Mouse (Mus musculus) granulocyte monocyte progenitor cell, adult 5-6 weeks (primary cell): ENCODE data around the gene Ptprd. TPM values are rescaled to one million over a fixed set of nuclear protein-coding genes. Genes with fewer than 3 reads are reported as not detected.
"Not testable (repeated sequence)": the region's sequence is repeated elsewhere in the genome, so short reads cannot be mapped to it uniquely, and the experiment has no call there.

Experiments
- ATAC-seq: replicated peaks from 2 replicates; pipeline ENCODE4 v1.8.0; 2016; ENCODE audit warnings: mild to moderate bottlenecking, moderate TSS enrichment, inconsistent platforms; ENCODE audit not compliant: poor library complexity, severe bottlenecking
- total RNA-seq, 2 experiments: library from RNA; stranded (forward) in 1 of 2; stranded (reverse) in 1 of 2; fragments of 200-712, 200-1000 nt in 1 of 2; fragments of >200 nt in 1 of 2; fragmentation: Nextera tagmentation in 1 of 2; gene quantifications; 2 replicates each; pipeline ENCODE4 v1.2.3; 2014 to 2017

The Ptprd gene
- total RNA-seq, 2 experiments from 2014 or later = not detected

DNA sequence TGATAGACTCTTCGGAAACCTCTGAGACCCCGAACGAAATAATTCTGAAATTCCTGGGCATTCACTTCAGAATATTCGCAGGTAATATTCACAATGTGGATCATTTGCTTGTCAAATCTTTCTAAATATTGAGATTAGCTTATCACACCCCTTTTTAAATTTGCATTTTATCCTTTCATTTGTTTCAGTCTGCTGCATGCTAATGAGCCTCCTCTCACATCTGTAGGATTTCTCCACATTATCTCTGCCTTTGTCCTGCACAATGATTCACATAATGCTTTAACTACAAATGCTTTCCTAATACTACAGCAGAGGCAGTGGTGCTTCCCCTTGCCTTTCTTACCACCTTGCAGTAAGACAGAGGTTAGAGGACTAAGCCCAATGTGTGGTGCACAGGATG, 229.7 kb downstream of the Ptprd start:
- ATAC-seq = no peak

DNA sequence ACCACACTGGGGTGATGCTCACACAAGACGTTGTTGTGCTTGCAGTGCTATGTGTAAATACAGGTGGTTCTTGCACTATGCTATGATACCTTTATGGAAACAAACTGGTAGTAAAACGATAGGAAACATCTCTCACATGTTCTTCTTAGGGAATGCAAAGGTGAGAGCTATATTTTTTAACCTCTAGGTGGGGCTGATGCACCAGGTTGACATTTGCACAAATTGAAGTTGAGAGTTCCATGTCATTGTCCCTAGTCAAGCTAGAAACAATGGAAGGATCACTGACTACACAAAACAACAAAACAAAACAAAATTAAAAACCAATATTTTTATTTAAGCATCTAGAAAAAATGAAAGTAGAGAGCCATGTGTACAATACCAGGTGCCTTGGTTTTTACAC, 250.1 kb downstream of the Ptprd start:
- no peak for ATAC-seq

DNA sequence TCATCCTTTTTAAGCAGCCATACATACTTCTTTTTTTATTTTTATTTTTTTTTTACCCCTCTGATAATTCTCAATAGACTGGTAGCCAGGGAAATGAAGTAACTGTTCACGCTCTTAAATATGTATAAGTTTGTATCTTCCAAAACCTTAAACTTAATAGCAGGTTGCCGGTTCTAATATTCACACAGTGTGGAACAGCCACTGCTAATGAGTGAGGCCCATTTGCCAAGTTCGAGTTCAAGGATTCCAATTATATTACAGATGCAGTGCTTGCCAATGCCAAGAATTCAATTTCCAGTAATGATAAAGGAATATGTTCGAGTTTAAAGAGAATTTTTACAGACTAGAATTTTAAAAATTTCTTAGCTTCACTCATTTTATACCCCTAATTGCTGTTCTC, 322.3 kb downstream of the Ptprd start:
- no peak for ATAC-seq

DNA sequence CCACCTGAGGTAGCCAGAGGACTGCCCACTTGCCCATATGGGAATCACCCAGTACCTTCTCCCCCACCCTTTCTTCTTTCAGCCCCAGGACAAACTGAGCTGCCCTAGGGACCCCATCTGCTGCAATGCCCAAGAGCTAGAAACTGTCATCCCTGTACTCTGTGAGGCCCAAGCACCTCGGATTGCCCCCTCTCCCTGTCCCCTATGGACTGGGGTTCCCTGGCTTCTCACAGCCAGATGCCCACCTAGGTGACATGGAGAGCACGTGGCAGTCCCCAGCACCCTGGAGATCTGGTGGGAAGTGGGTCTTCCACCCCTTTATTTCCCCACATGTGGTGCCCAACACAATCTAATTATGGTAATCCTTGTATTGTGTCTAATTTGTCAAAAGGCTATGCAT, 331.5 kb downstream of the Ptprd start:
- ATAC-seq = no peak

- no peak for ATAC-seq
These were observed 350.5 kb downstream of the Ptprd start for GRCm38 (mm10) chr4:77861269-77861668.

- not testable (repeated sequence) for ATAC-seq
These were observed 414.4 kb downstream of the Ptprd start for GRCm38 (mm10) chr4:77797391-77797790.

GRCm38 (mm10) chr4:77777237-77777636, 434.5 kb downstream of the Ptprd start:
- no peak for ATAC-seq

DNA sequence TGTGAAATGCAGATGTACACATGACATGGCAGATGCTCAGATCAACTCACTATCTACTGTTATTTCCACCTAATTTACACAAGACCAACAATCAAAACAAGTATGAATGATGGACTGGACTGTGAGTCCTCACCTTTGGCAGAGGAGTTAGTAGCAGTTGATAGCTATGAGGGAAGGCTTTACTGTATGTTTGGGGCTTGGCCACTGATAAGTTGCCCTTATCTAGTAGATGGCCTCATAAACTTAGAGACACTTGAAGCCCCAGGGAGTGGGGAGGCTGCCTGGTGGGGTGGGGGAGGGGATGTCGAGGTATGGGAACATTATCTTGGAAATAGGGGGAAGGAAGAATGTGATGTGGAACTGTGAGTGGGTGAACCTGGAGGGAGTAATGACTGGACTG, 448.0 kb downstream of the Ptprd start:
- no peak for ATAC-seq

DNA sequence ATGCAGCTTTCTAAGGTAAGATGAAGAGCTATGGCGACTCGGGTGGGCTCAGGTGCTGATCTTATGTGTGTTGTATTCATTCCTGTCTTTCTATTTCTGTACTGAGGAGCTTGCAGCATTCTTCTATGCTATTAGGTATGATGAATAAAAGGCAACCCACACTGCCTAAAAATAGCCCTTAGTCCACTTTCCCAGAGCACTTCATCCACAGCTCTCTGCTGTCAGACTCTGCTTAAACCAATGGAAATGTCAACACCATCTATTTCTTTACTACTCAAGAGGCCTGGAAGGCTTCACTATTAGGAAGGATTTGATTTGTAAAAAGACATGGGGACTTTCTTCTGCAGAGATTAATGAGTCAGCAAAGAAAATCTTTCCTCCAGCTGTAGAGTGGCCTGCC, 468.4 kb downstream of the Ptprd start:
- no peak for ATAC-seq

DNA sequence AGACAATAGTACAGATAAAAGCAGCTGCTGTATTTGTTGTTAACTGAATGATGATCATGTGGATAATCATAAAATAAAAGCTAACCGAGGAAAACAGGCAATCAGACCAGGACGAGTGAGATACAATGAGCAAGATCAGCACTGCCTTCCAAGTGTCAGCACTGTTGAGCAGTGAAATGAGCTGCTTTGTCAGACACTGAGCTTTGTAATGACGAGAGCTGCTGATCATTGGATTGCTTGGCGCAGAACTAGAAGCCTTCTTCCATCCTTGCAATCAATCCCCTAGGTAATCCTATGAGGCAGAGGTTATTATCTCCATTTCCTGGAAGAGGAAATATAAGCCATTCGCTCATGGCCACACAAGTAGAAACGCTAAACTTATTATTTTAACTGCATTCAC, 489.9 kb downstream of the Ptprd start:
- ATAC-seq = no peak

- ATAC-seq = no peak
These were observed 494.0 kb downstream of the Ptprd start for GRCm38 (mm10) chr4:77717792-77718191.

DNA sequence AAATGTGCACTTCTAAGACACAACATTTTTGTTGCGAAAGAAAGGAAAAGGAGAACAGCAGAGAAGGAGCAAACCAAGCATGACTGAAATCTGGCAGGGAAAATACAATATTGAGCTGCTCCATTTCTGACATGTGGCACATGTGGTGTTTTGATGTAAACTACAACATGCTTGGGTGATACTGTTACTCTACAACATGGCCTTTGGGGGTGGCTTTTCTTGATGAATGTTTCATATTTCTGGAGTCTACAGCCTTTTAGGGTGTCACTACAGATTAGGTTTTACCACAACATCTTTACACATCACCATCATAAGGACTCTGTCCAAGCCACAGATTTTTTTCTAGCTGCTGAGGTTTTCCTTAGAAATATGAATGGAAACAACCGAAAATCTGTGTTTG, 501.5 kb downstream of the Ptprd start:
- ATAC-seq = no peak

DNA sequence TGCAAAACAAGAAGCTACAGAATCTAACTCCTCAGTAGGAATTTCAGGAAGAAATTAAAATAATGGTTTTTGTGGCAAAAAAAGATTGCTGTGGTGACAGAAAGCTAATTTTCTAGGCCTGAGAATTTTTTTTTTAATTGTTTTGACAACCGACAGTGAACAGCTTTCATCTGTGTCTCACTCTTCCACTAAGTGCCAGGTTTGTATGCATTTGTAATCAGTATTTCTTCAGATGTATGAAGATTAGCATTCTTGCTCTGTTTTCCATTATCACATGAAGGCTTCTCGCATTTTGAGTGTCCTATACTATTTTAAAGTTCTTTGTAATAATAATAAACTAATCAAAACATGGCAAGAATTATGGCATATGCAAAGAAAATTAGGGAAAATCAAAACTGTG, 513.5 kb downstream of the Ptprd start:
- ATAC-seq = no peak

GRCm38 (mm10) chr4:77675798-77676197, 536.0 kb downstream of the Ptprd start:
- ATAC-seq = no peak

- no peak for ATAC-seq
These were observed 547.0 kb downstream of the Ptprd start for GRCm38 (mm10) chr4:77664761-77665160.

GRCm38 (mm10) chr4:77662309-77662708, 549.5 kb downstream of the Ptprd start:
- no peak for ATAC-seq

DNA sequence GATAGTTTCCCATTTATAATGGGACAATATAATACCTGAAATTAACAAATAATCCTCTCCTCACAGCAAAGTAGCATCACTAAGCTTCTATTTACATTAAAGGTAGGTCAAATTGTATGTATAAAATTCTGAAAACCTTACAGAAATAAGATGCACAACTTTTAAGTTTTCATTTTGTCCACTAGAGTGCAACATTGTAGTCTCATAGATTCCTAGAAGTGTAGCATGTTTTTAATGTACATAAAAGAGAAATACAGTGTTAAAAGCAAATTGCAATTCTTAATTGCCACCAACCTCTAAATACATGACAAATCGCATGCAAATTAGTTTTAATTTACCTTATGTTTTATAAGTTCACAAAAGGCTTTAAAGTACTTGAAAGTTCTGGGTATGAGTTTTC, 556.1 kb downstream of the Ptprd start:
- no peak for ATAC-seq

GRCm38 (mm10) chr4:77649615-77650325, 562.0 kb downstream of the Ptprd start:
- no peak for ATAC-seq

DNA sequence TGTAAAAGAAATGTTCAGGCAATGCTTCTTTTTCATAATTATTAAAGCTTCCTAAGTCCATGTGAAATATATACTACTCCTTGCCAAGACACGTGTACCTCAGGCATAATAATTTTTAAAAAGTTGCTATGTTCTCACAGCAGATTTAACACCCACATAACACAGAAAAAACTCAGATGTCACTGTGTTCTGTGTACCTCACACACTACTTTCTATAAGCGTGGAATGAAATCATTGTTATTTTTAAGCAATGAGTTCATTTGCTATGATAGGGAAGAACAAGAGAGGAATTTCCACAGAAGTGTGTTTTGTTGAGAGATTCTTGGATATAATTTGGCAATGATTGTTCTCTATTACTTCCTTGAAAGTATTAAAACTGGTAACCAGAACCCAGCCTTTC, 562.9 kb downstream of the Ptprd start:
- ATAC-seq = no peak

GRCm38 (mm10) chr4:77647451-77648137, 564.2 kb downstream of the Ptprd start:
- ATAC-seq = no peak

GRCm38 (mm10) chr4:77644435-77644834, 567.3 kb downstream of the Ptprd start:
- no peak for ATAC-seq

GRCm38 (mm10) chr4:77640022-77640421, 571.7 kb downstream of the Ptprd start:
- no peak for ATAC-seq
